Mouse (Mus musculus) liver (tissue): ENCODE data around the gene Gatad2a.

Source experiments
- DNase-seq: peaks from one replicate; pipeline ENCODE4 v3.0.0-alpha.2; 2020; ENCODE audit warnings: mixed read lengths

Gatad2a gene

GRCm38 (mm10) chr8:69870003-69870765 is 126.0 kb downstream of the Gatad2a start:
- no peak for DNase-seq

GRCm38 (mm10) chr8:69867696-69868326 is 128.4 kb downstream of the Gatad2a start:
- no peak for DNase-seq

- DNase-seq: no peak
These were observed 132.0 kb downstream of the Gatad2a start for GRCm38 (mm10) chr8:69864180-69864579.

GRCm38 (mm10) chr8:69863387-69864020 is 132.7 kb downstream of the Gatad2a start:
- no peak for DNase-seq

- DNase-seq: no peak
These were observed 134.9 kb downstream of the Gatad2a start for GRCm38 (mm10) chr8:69861251-69861650.

GRCm38 (mm10) chr8:69860807-69861206 is 135.4 kb downstream of the Gatad2a start:
- no peak for DNase-seq
